Mouse (Mus musculus): ENCODE results near the gene Sgo2a. TPM values are rescaled to one million over a fixed set of nuclear protein-coding genes. Genes with fewer than 3 reads are reported as not detected.
"Not testable (repeated sequence)": the region's sequence is repeated elsewhere in the genome, so short reads cannot be mapped to it uniquely, and the experiment has no call there.

Gene Sgo2a
- total RNA-seq (2021): 1 to 10 TPM; 3.5 to 5.1 TPM
- long read RNA-seq, experiment 1, partial matches to known transcripts: 1 of 1 reads
- long read RNA-seq, experiment 1, other reads (novel, unspliced or antisense): 0 of 1 reads
- long read RNA-seq, experiment 2, full-length matches to known transcripts: 2 of 5 reads
- long read RNA-seq, experiment 2, partial matches to known transcripts: 1 of 5 reads
- long read RNA-seq, experiment 2, other reads (novel, unspliced or antisense): 2 of 5 reads

- DNase-seq: peak; percentile 94 to 95
These were observed at the start of gene Sgo2a for GRCm38 (mm10) chr1:57995432-57996132. Gene Sgo2a, plus strand, starts transcription at chr1:57995971.

GRCm38 (mm10) chr1:57947552-57948347, 48.0 kb upstream of the Sgo2a start:
- DNase-seq: no peak

- DNase-seq: peak in 1 of 2 experiments; percentile 19
These were observed 46.6 kb upstream of the Sgo2a start for GRCm38 (mm10) chr1:57949195-57949594.

- no peak for DNase-seq
These were observed 46.1 kb upstream of the Sgo2a start for GRCm38 (mm10) chr1:57949716-57950115.

- no peak for DNase-seq
These were observed 43.3 kb upstream of the Sgo2a start for GRCm38 (mm10) chr1:57952509-57952908.

- DNase-seq: no peak
These were observed 42.0 kb upstream of the Sgo2a start for GRCm38 (mm10) chr1:57953586-57954375.

- no peak for DNase-seq
These were observed 41.4 kb upstream of the Sgo2a start for GRCm38 (mm10) chr1:57954376-57954765.

GRCm38 (mm10) chr1:57955774-57956173, 40.0 kb upstream of the Sgo2a start:
- DNase-seq: no peak

- peak; percentile 97 to 99 for DNase-seq
These were observed 26.2 kb upstream of the Sgo2a start for GRCm38 (mm10) chr1:57969327-57970271.

- no peak for DNase-seq
These were observed 24.2 kb upstream of the Sgo2a start for GRCm38 (mm10) chr1:57971588-57971987.

GRCm38 (mm10) chr1:57976860-57977259, 18.9 kb upstream of the Sgo2a start:
- no peak for DNase-seq

GRCm38 (mm10) chr1:57989052-57989600, 6.6 kb upstream of the Sgo2a start:
- DNase-seq: peak; percentile 36 to 51

GRCm38 (mm10) chr1:57991277-57991676, 4.5 kb upstream of the Sgo2a start:
- no peak for DNase-seq

- no peak for DNase-seq
These were observed 403 bp downstream of the Sgo2a start for GRCm38 (mm10) chr1:57996133-57996615.

GRCm38 (mm10) chr1:57998146-57998545, 2.4 kb downstream of the Sgo2a start:
- peak in 1 of 2 experiments; percentile 8 for DNase-seq

GRCm38 (mm10) chr1:58006388-58006787, 10.6 kb downstream of the Sgo2a start:
- DNase-seq: not testable (repeated sequence)

GRCm38 (mm10) chr1:58018856-58019255, 23.1 kb downstream of the Sgo2a start, which contains the start of gene Kctd18:
Gene Kctd18, minus strand, starts transcription at chr1:58018956.
- DNase-seq: no peak

- DNase-seq: no peak
These were observed 31.9 kb downstream of the Sgo2a start for GRCm38 (mm10) chr1:58027707-58028106.

- peak; percentile 88 to 92 for DNase-seq
These were observed 33.9 kb downstream of the Sgo2a start, which contains the start of gene Aox1 for GRCm38 (mm10) chr1:58029636-58030117. Gene Aox1, plus strand, starts transcription at chr1:58029931.

Data from heart, adult 18-20 months (tissue).